Mouse (Mus musculus) intestine, embryonic 15.5 days (tissue): Measurements from ENCODE around the gene L2hgdh. TPM values are rescaled to one million over a fixed set of nuclear protein-coding genes. Genes with fewer than 3 reads are reported as not detected.

Experiments used
- ATAC-seq: fragments of 200-750 bp; cut with Nextera tagmentation; 2 replicates; pipeline ENCODE4 v1.8.0; 2017; ENCODE audit warnings: moderate TSS enrichment, moderate library complexity
- H3K27ac ChIP-seq: fragments of 300-500 bp; sonication (generic); 2 replicates; pipeline ENCODE4 v1.5.1; 2015; ENCODE audit warnings: mild to moderate bottlenecking, inconsistent platforms
- H3K27me3 ChIP-seq: fragments of 300-500 bp; sonication (generic); replicated peaks from 2 replicates; pipeline ENCODE4 v1.6.1; 2015; ENCODE audit warnings: inconsistent platforms
- H3K36me3 ChIP-seq: fragments of 300-500 bp; sonication (generic); 2 replicates; pipeline ENCODE4 v1.6.1; 2015; ENCODE audit warnings: inconsistent platforms
- H3K4me1 ChIP-seq: fragments of 300-500 bp; sonication (generic); replicated peaks from 2 replicates; pipeline ENCODE4 v1.6.1; 2015; ENCODE audit warnings: inconsistent platforms
- H3K4me2 ChIP-seq: fragments of 300-500 bp; sonication (generic); replicated peaks from 2 replicates; pipeline ENCODE4 v1.6.1; 2015; ENCODE audit warnings: mild to moderate bottlenecking, inconsistent platforms
- H3K4me3 ChIP-seq: fragments of 300-500 bp; sonication (generic); replicated peaks from 2 replicates; pipeline ENCODE4 v1.5.1; 2015; ENCODE audit warnings: inconsistent platforms
- H3K9ac ChIP-seq: fragments of 300-500 bp; sonication (generic); 2 replicates; pipeline ENCODE4 v1.6.1; 2015; ENCODE audit warnings: inconsistent platforms
- H3K9me3 ChIP-seq: fragments of 300-500 bp; sonication (generic); 2 replicates; pipeline ENCODE4 v1.6.1; 2016; ENCODE audit warnings: inconsistent platforms
- WGBS: fragments of 180-500 bp; shearing (Covaris S2); methylation state at CpG from one replicate; pipeline ENCODE4 v1.1.7; 2015; 5-methylcytosine and 5-hydroxymethylcytosine counted together
- polyA plus RNA-seq: library from polyadenylated mRNA; unstranded; fragments of >200 nt; fragmentation: Nextera tagmentation; extraction: Ambion mirVana; gene quantifications from 2 replicates; pipeline ENCODE4 v1.2.1, GENCODE M21; 2015

L2hgdh gene
- polyA plus RNA-seq, result 20.7 and 21.6 TPM in 2 replicates

- peaks cover 10% of the 10 kb centered on the region for H3K4me1 ChIP-seq
- under 1% methylated on average over 60 of the region's 60 CpGs for WGBS
- peak within 1 kb of the TSS; percentile 85 for H3K4me2 ChIP-seq
- H3K9ac ChIP-seq, result peak within 1 kb of the TSS; percentile 70
- H3K9me3 ChIP-seq, result no peaks in the 10 kb centered on the region
- H3K27ac ChIP-seq, result peak within 1 kb of the TSS; percentile 94
- H3K4me3 ChIP-seq, result peak within 1 kb of the TSS; percentile 77
- H3K27me3 ChIP-seq, result no peaks in the 10 kb centered on the region
- no peaks in the 10 kb centered on the region for H3K36me3 ChIP-seq
- peak; percentile 98 for ATAC-seq
Measured at GRCm38 (mm10) chr12:69724711-69725460, at the start of gene L2hgdh, which contains the start of gene Atp5s. TSS of gene L2hgdh (minus strand) at chr12:69724873. TSS of gene Atp5s (plus strand) at chr12:69724950.

- H3K36me3 ChIP-seq, result no peaks in the 10 kb centered on the region
Measured at GRCm38 (mm10) chr12:69768841-69769240, 44.2 kb upstream of the L2hgdh start.

GRCm38 (mm10) chr12:69767476-69768258, 43.0 kb upstream of the L2hgdh start:
- H3K27me3 ChIP-seq, result no peaks in the 10 kb centered on the region
- peak; percentile 45; the same call in 1 of the 2 replicates for ATAC-seq
- no peak overlapping the region for H3K4me2 ChIP-seq
- no peak overlapping the region for H3K9ac ChIP-seq
- no peak overlapping the region for H3K27ac ChIP-seq
- no peaks in the 10 kb centered on the region for H3K9me3 ChIP-seq
- no peak overlapping the region for H3K4me3 ChIP-seq
- H3K36me3 ChIP-seq, result no peaks in the 10 kb centered on the region
- WGBS, result 65% methylated on average over 9 of the region's 9 CpGs
- peaks cover 2% of the 10 kb centered on the region; the same call in 1 of the 2 replicates for H3K4me1 ChIP-seq

More at GRCm38 (mm10) chr12:69768841-69769240, 44.2 kb upstream of the L2hgdh start:
- Histone ChIP-seq H3K27me3 (no peaks in the 10 kb centered on the region), H3K27ac (no peak overlapping the region), H3K9me3 (no peaks in the 10 kb centered on the region), H3K9ac (no peak overlapping the region), H3K4me1 (peaks cover 2% of the 10 kb centered on the region; the same call in 1 of the 2 replicates), H3K4me2 (no peak overlapping the region), H3K4me3 (no peak overlapping the region)
- 76% methylated on average over 2 of the region's 2 CpGs for WGBS
- no peak for ATAC-seq

- Histone ChIP-seq H3K9ac (no peak overlapping the region), H3K4me1 (peaks cover 2% of the 10 kb centered on the region; the same call in 1 of the 2 replicates), H3K36me3 (no peaks in the 10 kb centered on the region), H3K27me3 (no peaks in the 10 kb centered on the region), H3K4me2 (no peak overlapping the region), H3K9me3 (no peaks in the 10 kb centered on the region), H3K4me3 (no peak overlapping the region), H3K27ac (no peak overlapping the region)
- 71% methylated on average over 10 of the region's 10 CpGs for WGBS
- ATAC-seq, result 0 out of 2 replicates have a peak, but pooled peaks have one; percentile 15
Measured at GRCm38 (mm10) chr12:69766185-69766904, 41.7 kb upstream of the L2hgdh start.

- Histone ChIP-seq H3K9ac (no peak overlapping the region), H3K27me3 (no peaks in the 10 kb centered on the region), H3K4me2 (no peak overlapping the region), H3K4me3 (no peak overlapping the region), H3K9me3 (no peaks in the 10 kb centered on the region), H3K27ac (no peak overlapping the region), H3K4me1 (peaks cover 2% of the 10 kb centered on the region; the same call in 1 of the 2 replicates), H3K36me3 (no peaks in the 10 kb centered on the region)
- 0 out of 2 replicates have a peak, but pooled peaks have one; percentile 5 for ATAC-seq
- 60% methylated on average over 9 of the region's 9 CpGs for WGBS
Measured at GRCm38 (mm10) chr12:69765543-69765942, 40.9 kb upstream of the L2hgdh start.

- H3K27ac ChIP-seq, result no peak overlapping the region
- H3K9me3 ChIP-seq, result no peaks in the 10 kb centered on the region
- no peak for ATAC-seq
- no peak overlapping the region for H3K4me2 ChIP-seq
- WGBS, result 77% methylated on average over 2 of the region's 2 CpGs
- H3K4me1 ChIP-seq, result peaks cover 4% of the 10 kb centered on the region; the same call in 1 of the 2 replicates
- H3K9ac ChIP-seq, result no peak overlapping the region
- H3K36me3 ChIP-seq, result no peaks in the 10 kb centered on the region
- H3K27me3 ChIP-seq, result no peaks in the 10 kb centered on the region
- no peak overlapping the region for H3K4me3 ChIP-seq
Measured at GRCm38 (mm10) chr12:69761603-69762002, 36.9 kb upstream of the L2hgdh start.

GRCm38 (mm10) chr12:69760743-69761406, 36.2 kb upstream of the L2hgdh start:
- H3K4me1 ChIP-seq, result peaks cover 5% of the 10 kb centered on the region; the same call in 1 of the 2 replicates
- H3K4me2 ChIP-seq, result no peak overlapping the region
- 81% methylated on average over 20 of the region's 20 CpGs for WGBS
- no peak overlapping the region for H3K9ac ChIP-seq
- H3K27ac ChIP-seq, result no peak overlapping the region
- no peaks in the 10 kb centered on the region for H3K36me3 ChIP-seq
- no peaks in the 10 kb centered on the region for H3K27me3 ChIP-seq
- ATAC-seq, result no peak
- H3K4me3 ChIP-seq, result no peak overlapping the region
- H3K9me3 ChIP-seq, result no peaks in the 10 kb centered on the region

GRCm38 (mm10) chr12:69760014-69760413, 35.3 kb upstream of the L2hgdh start:
- no peak for ATAC-seq

GRCm38 (mm10) chr12:69759267-69759885, 34.7 kb upstream of the L2hgdh start:
- 36% methylated on average over 7 of the region's 7 CpGs for WGBS
- no peak overlapping the region for H3K9ac ChIP-seq
- H3K4me3 ChIP-seq, result no peak overlapping the region
- 0 out of 2 replicates have a peak overlapping the region, but pooled peaks have one; percentile 46 for H3K27ac ChIP-seq
- no peaks in the 10 kb centered on the region for H3K27me3 ChIP-seq
- H3K9me3 ChIP-seq, result no peaks in the 10 kb centered on the region
- H3K36me3 ChIP-seq, result no peaks in the 10 kb centered on the region
- H3K4me1 ChIP-seq, result peaks cover 5% of the 10 kb centered on the region; the same call in 1 of the 2 replicates
- peak; percentile 20; the same call in 1 of the 2 replicates for ATAC-seq
- peak overlapping the region; percentile 60; the same call in 1 of the 2 replicates for H3K4me2 ChIP-seq

More at GRCm38 (mm10) chr12:69760014-69760413, 35.3 kb upstream of the L2hgdh start:
- H3K4me2 ChIP-seq, result no peak overlapping the region
- no peak overlapping the region for H3K9ac ChIP-seq
- H3K27ac ChIP-seq, result no peak overlapping the region
- 35% methylated on average over 6 of the region's 6 CpGs for WGBS
- H3K36me3 ChIP-seq, result no peaks in the 10 kb centered on the region
- H3K4me3 ChIP-seq, result no peak overlapping the region
- H3K9me3 ChIP-seq, result no peaks in the 10 kb centered on the region
- H3K27me3 ChIP-seq, result no peaks in the 10 kb centered on the region
- H3K4me1 ChIP-seq, result peaks cover 5% of the 10 kb centered on the region; the same call in 1 of the 2 replicates

- Histone ChIP-seq H3K36me3 (no peaks in the 10 kb centered on the region), H3K4me2 (peak overlapping the region; percentile 60), H3K4me3 (peak overlapping the region; percentile 20), H3K9me3 (no peaks in the 10 kb centered on the region), H3K27ac (peak overlapping the region; percentile 80), H3K4me1 (peaks cover 5% of the 10 kb centered on the region; the same call in 1 of the 2 replicates), H3K27me3 (no peaks in the 10 kb centered on the region), H3K9ac (no peak overlapping the region)
- ATAC-seq, result peak; percentile 63
- WGBS, result 5% methylated on average over 22 of the region's 22 CpGs
Measured at GRCm38 (mm10) chr12:69758221-69759185, 33.8 kb upstream of the L2hgdh start.
